Mouse (Mus musculus): ENCODE results near the gene Clca3b. TPM values are rescaled to one million over a fixed set of nuclear protein-coding genes. Genes with fewer than 3 reads are reported as not detected.
"Not testable (repeated sequence)": the region's sequence is repeated elsewhere in the genome, so short reads cannot be mapped to it uniquely, and the experiment has no call there.

Gene Clca3b
- not detected in 2 replicates for polyA plus RNA-seq (2014; fragmentation: Nextera tagmentation; extraction: Ambion mirVana)

DNA sequence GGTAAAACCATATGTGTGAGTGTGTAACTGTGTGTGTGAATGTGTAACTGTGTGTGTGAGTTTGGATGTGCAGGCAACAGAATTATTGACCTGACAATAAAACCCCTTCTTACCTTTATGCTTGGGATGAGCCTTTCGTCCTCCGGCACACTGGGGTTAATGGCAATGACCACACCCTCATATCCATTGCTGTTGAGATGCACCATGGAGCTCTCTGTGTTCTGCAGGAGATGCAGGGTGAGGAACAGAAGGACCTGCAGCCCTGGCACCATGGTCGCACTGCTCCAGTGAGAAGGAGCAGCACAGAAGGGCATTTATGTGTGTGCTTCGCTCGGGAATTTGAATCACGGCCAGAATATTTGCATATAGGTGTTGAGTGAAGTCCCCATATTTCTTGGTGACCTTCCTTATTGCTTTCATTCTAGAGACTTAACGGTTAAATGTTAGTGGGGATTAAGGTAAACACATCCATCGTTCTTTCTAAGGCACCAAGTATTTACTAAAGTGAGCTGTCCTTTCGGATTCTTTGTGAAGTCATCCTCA is at the start of gene Clca3b:
Clca3b (minus strand) TSS at position 344 of the 543 bp plus-strand sequence.
- not testable (repeated sequence) for H3K4me2 ChIP-seq (ENCODE audit: low read depth, low read length); ATAC-seq (ENCODE audit: low read depth); H3K4me1 ChIP-seq (ENCODE audit: control insufficient read depth, insufficient read depth, low read length); H3K9me3 ChIP-seq (ENCODE audit: control insufficient read depth, low read length); H3K9ac ChIP-seq (replicated peaks; ENCODE audit: low read depth, low read length); H3K27me3 ChIP-seq (ENCODE audit: control insufficient read depth, insufficient read depth, low read length); H3K27ac ChIP-seq (ENCODE audit: low read depth, low read length); H3K36me3 ChIP-seq (ENCODE audit: control insufficient read depth, insufficient read depth, low read length); H3K4me3 ChIP-seq (ENCODE audit: low read depth, low read length)
- WGBS, result 84% methylated on average over 9 of the region's 9 CpGs

- WGBS, result 86% methylated on average over 2 of the region's 2 CpGs
- no peaks in the 10 kb centered on the region for H3K27me3 ChIP-seq (ENCODE audit: control insufficient read depth, insufficient read depth, low read length)
- no peaks in the 10 kb centered on the region for H3K9me3 ChIP-seq (ENCODE audit: control insufficient read depth, low read length)
- no peak overlapping the region for H3K27ac ChIP-seq (ENCODE audit: low read depth, low read length)
- no peaks in the 10 kb centered on the region for H3K4me1 ChIP-seq (ENCODE audit: control insufficient read depth, insufficient read depth, low read length)
- H3K36me3 ChIP-seq (ENCODE audit: control insufficient read depth, insufficient read depth, low read length), result no peaks in the 10 kb centered on the region
- H3K9ac ChIP-seq (replicated peaks; ENCODE audit: low read depth, low read length), result no peak overlapping the region
- H3K4me3 ChIP-seq (ENCODE audit: low read depth, low read length), result no peak overlapping the region
- no peak for ATAC-seq (ENCODE audit: low read depth)
- no peak overlapping the region for H3K4me2 ChIP-seq (ENCODE audit: low read depth, low read length)
These were observed 48.0 kb upstream of the Clca3b start for GRCm38 (mm10) chr3:144897042-144897678.

DNA sequence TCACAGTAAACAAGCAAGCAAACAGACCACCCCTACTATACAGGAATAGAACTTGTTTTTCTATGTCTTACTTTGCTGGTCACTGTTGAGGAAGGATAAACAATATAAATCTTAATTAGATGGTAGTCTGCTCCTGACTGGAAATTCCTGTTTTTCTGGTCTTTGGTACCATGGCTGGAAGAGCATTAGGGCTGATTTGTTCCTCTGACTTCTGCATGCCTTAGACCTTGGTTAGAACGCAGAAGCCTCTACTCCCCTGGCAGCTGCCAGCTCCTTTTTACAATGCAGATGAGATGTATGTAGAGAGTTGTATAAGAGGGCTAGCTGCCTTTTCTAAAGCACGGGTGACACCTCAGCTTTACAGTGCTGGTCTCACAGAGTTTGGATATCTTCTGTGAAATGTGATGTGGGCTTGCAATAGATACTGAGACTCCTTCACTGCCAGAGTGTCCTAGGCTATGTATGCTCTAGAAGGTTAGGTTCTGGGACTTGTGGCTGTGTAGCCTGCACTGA is 41.1 kb upstream of the Clca3b start:
- Histone ChIP-seq H3K4me3 (ENCODE audit: low read depth, low read length) (no peak overlapping the region), H3K27ac (ENCODE audit: low read depth, low read length) (no peak overlapping the region), H3K36me3 (ENCODE audit: control insufficient read depth, insufficient read depth, low read length) (no peaks in the 10 kb centered on the region), H3K27me3 (ENCODE audit: control insufficient read depth, insufficient read depth, low read length) (no peaks in the 10 kb centered on the region), H3K4me2 (ENCODE audit: low read depth, low read length) (no peak overlapping the region), H3K4me1 (ENCODE audit: control insufficient read depth, insufficient read depth, low read length) (no peaks in the 10 kb centered on the region), H3K9me3 (ENCODE audit: control insufficient read depth, low read length) (no peaks in the 10 kb centered on the region), H3K9ac (replicated peaks; ENCODE audit: low read depth, low read length) (no peak overlapping the region)
- ATAC-seq (ENCODE audit: low read depth), result no peak
- 57% methylated on average over 2 of the region's 2 CpGs for WGBS

GRCm38 (mm10) chr3:144886957-144887356 is 37.8 kb upstream of the Clca3b start:
- Histone ChIP-seq H3K36me3 (ENCODE audit: control insufficient read depth, insufficient read depth, low read length) (no peaks in the 10 kb centered on the region), H3K4me2 (ENCODE audit: low read depth, low read length) (no peak overlapping the region), H3K4me3 (ENCODE audit: low read depth, low read length) (no peak overlapping the region), H3K9me3 (ENCODE audit: control insufficient read depth, low read length) (no peaks in the 10 kb centered on the region), H3K27ac (ENCODE audit: low read depth, low read length) (no peak overlapping the region), H3K9ac (replicated peaks; ENCODE audit: low read depth, low read length) (no peak overlapping the region), H3K27me3 (ENCODE audit: control insufficient read depth, insufficient read depth, low read length) (no peaks in the 10 kb centered on the region), H3K4me1 (ENCODE audit: control insufficient read depth, insufficient read depth, low read length) (no peaks in the 10 kb centered on the region)
- ATAC-seq (ENCODE audit: low read depth), result no peak

DNA sequence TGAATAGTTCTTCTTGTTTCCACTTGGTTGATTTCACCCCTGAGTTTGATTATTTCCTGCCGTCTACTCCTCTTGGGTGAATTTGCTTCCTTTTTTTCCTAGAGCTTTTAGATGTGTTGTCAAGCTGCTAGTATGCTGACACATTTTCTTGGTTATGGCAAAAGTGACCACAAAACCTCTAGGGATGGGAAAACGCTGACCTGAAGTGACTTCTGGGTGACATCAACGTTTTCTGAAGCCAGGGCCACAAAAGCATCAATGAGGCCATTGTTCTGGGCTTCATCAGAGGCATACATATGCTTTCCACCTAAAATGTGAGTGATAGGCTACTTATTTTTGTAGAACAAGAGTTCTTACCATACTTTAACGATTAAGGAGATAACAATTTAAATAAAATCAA is 22.9 kb upstream of the Clca3b start:
- 68% methylated on average over 4 of the region's 4 CpGs for WGBS
- not testable (repeated sequence) for H3K27ac ChIP-seq (ENCODE audit: low read depth, low read length); H3K4me1 ChIP-seq (ENCODE audit: control insufficient read depth, insufficient read depth, low read length); ATAC-seq (ENCODE audit: low read depth); H3K9ac ChIP-seq (replicated peaks; ENCODE audit: low read depth, low read length); H3K9me3 ChIP-seq (ENCODE audit: control insufficient read depth, low read length); H3K27me3 ChIP-seq (ENCODE audit: control insufficient read depth, insufficient read depth, low read length); H3K4me3 ChIP-seq (ENCODE audit: low read depth, low read length); H3K36me3 ChIP-seq (ENCODE audit: control insufficient read depth, insufficient read depth, low read length); H3K4me2 ChIP-seq (ENCODE audit: low read depth, low read length)

DNA sequence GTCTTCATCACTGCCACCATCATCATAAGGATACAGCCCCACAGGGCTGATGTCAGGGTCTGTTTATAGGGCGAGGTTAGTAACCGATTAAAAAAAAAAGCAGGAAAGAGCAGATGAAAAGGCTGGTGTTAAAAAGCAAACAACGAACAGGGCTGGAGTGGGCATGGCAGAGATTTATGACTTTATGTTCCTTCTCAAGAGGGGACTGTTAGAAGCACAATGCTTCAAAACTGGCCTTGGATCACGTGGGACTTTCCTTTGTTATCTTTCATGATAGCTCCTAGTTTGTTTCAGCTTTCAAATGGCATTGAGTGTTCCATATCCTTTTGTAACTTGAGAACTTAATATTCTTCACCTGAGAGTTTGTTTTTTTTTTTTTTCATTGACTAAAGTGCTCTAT is 427 bp upstream of the Clca3b start:
- ATAC-seq (ENCODE audit: low read depth), result no peak
- Histone ChIP-seq H3K4me1 (ENCODE audit: control insufficient read depth, insufficient read depth, low read length) (no peaks in the 10 kb centered on the region), H3K36me3 (ENCODE audit: control insufficient read depth, insufficient read depth, low read length) (no peaks in the 10 kb centered on the region), H3K9me3 (ENCODE audit: control insufficient read depth, low read length) (no peaks in the 10 kb centered on the region), H3K4me3 (ENCODE audit: low read depth, low read length) (no peak overlapping the region), H3K9ac (replicated peaks; ENCODE audit: low read depth, low read length) (no peak overlapping the region), H3K4me2 (ENCODE audit: low read depth, low read length) (no peak overlapping the region), H3K27me3 (ENCODE audit: control insufficient read depth, insufficient read depth, low read length) (no peaks in the 10 kb centered on the region), H3K27ac (ENCODE audit: low read depth, low read length) (no peak overlapping the region)
- WGBS, result 19% methylated on average over 4 of the region's 4 CpGs

DNA sequence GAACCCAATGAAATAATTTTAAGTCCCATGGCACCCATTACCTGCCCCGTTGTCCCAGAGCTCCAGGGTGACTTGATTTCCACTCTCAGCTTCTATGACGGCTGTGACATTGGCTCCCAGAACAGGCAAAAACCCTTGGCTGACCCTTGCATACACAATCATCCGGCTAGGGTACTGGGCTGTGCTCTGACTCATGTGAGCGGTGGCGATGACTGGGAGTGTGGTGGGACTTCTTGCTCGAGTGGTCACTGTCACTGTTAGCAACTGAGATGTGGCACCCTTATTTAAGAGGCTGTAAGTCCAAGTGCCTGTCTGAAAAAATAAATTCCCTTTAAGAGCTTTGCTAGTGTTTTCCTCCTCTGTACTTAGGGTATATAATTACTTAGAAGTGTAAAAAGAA is 21.9 kb downstream of the Clca3b start:
- ATAC-seq (ENCODE audit: low read depth), result no peak
- Histone ChIP-seq H3K27me3 (ENCODE audit: control insufficient read depth, insufficient read depth, low read length) (no peaks in the 10 kb centered on the region), H3K4me3 (ENCODE audit: low read depth, low read length) (no peak overlapping the region), H3K9me3 (ENCODE audit: control insufficient read depth, low read length) (no peaks in the 10 kb centered on the region), H3K4me2 (ENCODE audit: low read depth, low read length) (no peak overlapping the region), H3K9ac (replicated peaks; ENCODE audit: low read depth, low read length) (no peak overlapping the region), H3K4me1 (ENCODE audit: control insufficient read depth, insufficient read depth, low read length) (no peaks in the 10 kb centered on the region), H3K36me3 (ENCODE audit: control insufficient read depth, insufficient read depth, low read length) (no peaks in the 10 kb centered on the region), H3K27ac (ENCODE audit: low read depth, low read length) (no peak overlapping the region)
- WGBS, result 88% methylated on average over 6 of the region's 6 CpGs

DNA sequence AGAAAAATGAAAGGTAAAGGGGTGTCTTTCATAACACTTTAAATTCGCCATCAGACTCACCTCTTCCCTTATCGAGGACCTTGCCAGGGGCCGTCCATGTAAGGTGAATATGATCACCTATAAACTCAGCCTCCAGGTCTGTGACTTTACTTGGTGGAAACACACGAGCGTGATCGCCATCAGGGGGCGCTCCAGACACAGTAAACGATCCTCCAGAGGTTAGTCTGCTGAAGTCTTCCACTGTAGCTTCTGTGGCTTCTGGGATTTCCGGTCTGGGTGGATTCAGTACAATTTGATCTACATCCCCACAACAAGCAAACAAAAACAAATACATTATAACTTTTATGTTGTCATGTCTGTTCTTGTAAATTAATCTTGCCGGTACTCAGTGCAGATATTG is 24.0 kb downstream of the Clca3b start:
- no peak overlapping the region for H3K9ac ChIP-seq (replicated peaks; ENCODE audit: low read depth, low read length)
- H3K27ac ChIP-seq (ENCODE audit: low read depth, low read length), result no peak overlapping the region
- no peaks in the 10 kb centered on the region for H3K4me1 ChIP-seq (ENCODE audit: control insufficient read depth, insufficient read depth, low read length)
- no peaks in the 10 kb centered on the region for H3K9me3 ChIP-seq (ENCODE audit: control insufficient read depth, low read length)
- no peak overlapping the region for H3K4me3 ChIP-seq (ENCODE audit: low read depth, low read length)
- no peaks in the 10 kb centered on the region for H3K36me3 ChIP-seq (ENCODE audit: control insufficient read depth, insufficient read depth, low read length)
- H3K4me2 ChIP-seq (ENCODE audit: low read depth, low read length), result no peak overlapping the region
- peak; percentile 85; the same call in 1 of the 2 replicates for ATAC-seq (ENCODE audit: low read depth)
- H3K27me3 ChIP-seq (ENCODE audit: control insufficient read depth, insufficient read depth, low read length), result no peaks in the 10 kb centered on the region
- 18% methylated on average over 10 of the region's 10 CpGs for WGBS

GRCm38 (mm10) chr3:144823331-144823730 is 25.8 kb downstream of the Clca3b start:
- WGBS, result 83% methylated on average over 5 of the region's 5 CpGs
- Histone ChIP-seq H3K9ac (replicated peaks; ENCODE audit: low read depth, low read length) (no peak overlapping the region), H3K4me3 (ENCODE audit: low read depth, low read length) (no peak overlapping the region), H3K9me3 (ENCODE audit: control insufficient read depth, low read length) (no peaks in the 10 kb centered on the region), H3K4me1 (ENCODE audit: control insufficient read depth, insufficient read depth, low read length) (no peaks in the 10 kb centered on the region), H3K27ac (ENCODE audit: low read depth, low read length) (no peak overlapping the region), H3K27me3 (ENCODE audit: control insufficient read depth, insufficient read depth, low read length) (no peaks in the 10 kb centered on the region), H3K36me3 (ENCODE audit: control insufficient read depth, insufficient read depth, low read length) (no peaks in the 10 kb centered on the region), H3K4me2 (ENCODE audit: low read depth, low read length) (no peak overlapping the region)
- ATAC-seq (ENCODE audit: low read depth), result no peak

All from neural tube, embryonic 14.5 days (tissue).